Mouse (Mus musculus) cortical plate, adult 2 months (tissue): ENCODE data around the gene C1ql1. TPM values are rescaled to one million over a fixed set of nuclear protein-coding genes. Genes with fewer than 3 reads are reported as not detected.

Experiments
- H3K27ac ChIP-seq: fragments of 200-500 bp; 2 replicates; pipeline ENCODE4 v1.5.1; 2012; ENCODE audit warnings: low read length, control low read depth, inconsistent platforms; ENCODE audit not compliant: insufficient read depth
- H3K4me1 ChIP-seq: fragments of 200-500 bp; 2 replicates; pipeline ENCODE4 v1.6.1; 2011; ENCODE audit warnings: low read length; ENCODE audit not compliant: control insufficient read depth, insufficient read depth
- H3K4me3 ChIP-seq: fragments of 200-500 bp; 2 replicates; pipeline ENCODE4 v1.5.1; 2011; ENCODE audit warnings: mild to moderate bottlenecking, low read length, control low read depth; ENCODE audit not compliant: insufficient read depth
- CTCF ChIP-seq: fragments of 200-500 bp; IDR thresholded peaks from 2 replicates; pipeline ENCODE4 v1.5.1; 2011; ENCODE audit warnings: mild to moderate bottlenecking, control low read depth, low read length; ENCODE audit not compliant: insufficient read depth; ENCODE audit errors: extremely low read depth
- POLR2A ChIP-seq: fragments of 200-500 bp; IDR thresholded peaks from 2 replicates; pipeline ENCODE4 v1.6.1; 2011; ENCODE audit warnings: mild to moderate bottlenecking, low read length, control low read depth; ENCODE audit not compliant: insufficient read depth; ENCODE audit errors: extremely low read depth
- polyA plus RNA-seq: library from polyadenylated mRNA; depleted of rRNA; stranded (reverse); fragments of >200 nt; gene quantifications from 2 replicates; pipeline ENCODE4 v1.2.3, GENCODE M21; 2012

Gene C1ql1
- polyA plus RNA-seq, 1 experiment, result 15.8 TPM

GRCm38 (mm10) chr11:102945306-102946264, 903 bp downstream of the C1ql1 start:
- TF ChIP-seq POLR2A (no peak), CTCF (no peak)
- Histone ChIP-seq H3K4me1 (0 out of 2 replicates have a peak, but pooled peaks cover 2% of the 10 kb centered on the region), H3K4me3 (peak overlapping the region; percentile 12; the same call in 1 of the 2 replicates), H3K27ac (no peak overlapping the region)

- Histone ChIP-seq H3K4me3 (no peak overlapping the region), H3K4me1 (no peaks in the 10 kb centered on the region), H3K27ac (no peak overlapping the region)
- TF ChIP-seq CTCF (no peak), POLR2A (no peak)
Observed at GRCm38 (mm10) chr11:102941236-102941635, 5.3 kb downstream of the C1ql1 start.

GRCm38 (mm10) chr11:102939024-102939675, 7.3 kb downstream of the C1ql1 start:
- H3K4me1 ChIP-seq, result no peaks in the 10 kb centered on the region
- no peak overlapping the region for H3K4me3 ChIP-seq
- H3K27ac ChIP-seq, result no peak overlapping the region
- TF ChIP-seq CTCF (no peak), POLR2A (no peak)

GRCm38 (mm10) chr11:102937529-102938182, 8.8 kb downstream of the C1ql1 start:
- TF ChIP-seq CTCF, result no peak
- TF ChIP-seq POLR2A, result no peak
- Histone ChIP-seq H3K27ac (no peak overlapping the region), H3K4me3 (no peak overlapping the region), H3K4me1 (no peaks in the 10 kb centered on the region)

- TF ChIP-seq POLR2A (no peak), CTCF (no peak)
- Histone ChIP-seq H3K27ac (no peak overlapping the region), H3K4me1 (no peaks in the 10 kb centered on the region), H3K4me3 (no peak overlapping the region)
Observed at GRCm38 (mm10) chr11:102936272-102936671, 10.2 kb downstream of the C1ql1 start.

- Histone ChIP-seq H3K4me3 (no peak overlapping the region), H3K4me1 (no peaks in the 10 kb centered on the region), H3K27ac (no peak overlapping the region)
- TF ChIP-seq POLR2A (no peak), CTCF (no peak)
Observed at GRCm38 (mm10) chr11:102930672-102931071, 15.8 kb downstream of the C1ql1 start.

- H3K4me3 ChIP-seq, result peak overlapping the region; percentile 37
- H3K27ac ChIP-seq, result no peak overlapping the region
- peak; percentile 18; the same call in 1 of the 2 replicates for TF ChIP-seq CTCF
- TF ChIP-seq POLR2A, result no peak
- H3K4me1 ChIP-seq, result no peaks in the 10 kb centered on the region
Observed at GRCm38 (mm10) chr11:102925351-102925717, 21.2 kb downstream of the C1ql1 start.

- Histone ChIP-seq H3K27ac (no peak within 1 kb of the TSS), H3K4me3 (peak within 1 kb of the TSS; percentile 37), H3K4me1 (no peaks in the 10 kb centered on the region)
- TF ChIP-seq POLR2A (no peak; the same call in 1 of the 2 replicates), CTCF (no peak)
Observed at GRCm38 (mm10) chr11:102924557-102925350, 21.7 kb downstream of the C1ql1 start, which contains the start of gene Kif18b. Gene Kif18b (minus strand): TSS chr11:102925124.

- TF ChIP-seq CTCF (no peak), POLR2A (no peak)
- Histone ChIP-seq H3K4me1 (no peaks in the 10 kb centered on the region), H3K27ac (no peak overlapping the region), H3K4me3 (no peak overlapping the region)
Observed at GRCm38 (mm10) chr11:102921491-102921890, 25.0 kb downstream of the C1ql1 start.
